9 mouse cellular contexts compared by ENCODE assay signal in the genomic region with DNA sequence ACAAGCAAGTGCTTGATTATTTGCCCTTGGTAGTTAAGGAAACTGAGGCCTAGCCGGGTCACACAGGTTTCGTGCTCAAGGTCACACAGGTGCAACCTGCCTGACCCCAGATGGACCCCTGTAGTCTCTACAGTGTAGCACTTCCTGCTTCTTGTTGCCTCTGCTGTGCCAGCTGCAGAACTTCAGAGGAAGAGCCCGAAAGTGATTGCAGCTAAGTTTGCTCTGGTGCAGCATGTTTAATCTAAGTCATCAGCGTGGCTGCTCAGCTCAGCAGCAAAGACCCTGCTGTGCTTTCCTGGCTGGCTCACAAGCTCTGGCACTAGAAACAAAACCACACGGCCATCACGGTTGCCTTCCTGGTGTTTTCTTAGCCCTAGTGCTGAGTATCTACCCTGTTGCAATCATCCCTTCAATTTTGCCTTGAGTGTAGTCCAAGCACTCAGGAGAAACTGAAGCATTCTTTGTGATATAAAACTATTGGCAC.
DNase-seq lines count a peak whose midpoint lies in the region; ATAC-seq and TF ChIP-seq lines count a peak whose summit lies in the region.
"Had no signal": no experiment of that assay in that cellular context is flagged by ENCODE, and none has a peak within 500 bp of the region (broad histone marks: within the 10 kb centered on the region; RNA-seq: fewer than 3 reads in every experiment).

No protein-coding gene starts in this region.

- WGBS in kidney, embryonic 16.5 days: 72% methylated on average over 6 of the region's 6 CpGs
- 18% methylated on average over 6 of the region's 6 CpGs for WGBS in lung, adult 2 months
- 58% methylated on average over 6 of the region's 6 CpGs for WGBS in forebrain, embryonic 11.5 days

- ATAC-seq in kidney, embryonic 16.5 days (ENCODE audit: low FRiP score, low TSS enrichment): no peak
- ATAC-seq in forebrain, embryonic 11.5 days (replicated peaks; ENCODE audit: low FRiP score): no peak

- H3K27ac ChIP-seq in kidney, embryonic 16.5 days (ENCODE audit: low read length): no peak overlapping the region
- H3K27ac ChIP-seq in forebrain, embryonic 11.5 days (ENCODE audit: low read depth, low read length): no peak overlapping the region
- H3K27ac ChIP-seq: left cerebral cortex, adult 2 months had no signal

- 0 out of 2 replicates have a peak overlapping the region, but pooled peaks have one; percentile 4 for H3K9ac ChIP-seq in kidney, embryonic 16.5 days (replicated peaks; ENCODE audit: low read length)
- no peak overlapping the region for H3K9ac ChIP-seq in forebrain, embryonic 11.5 days (ENCODE audit: low read length)

- H3K4me2 ChIP-seq in kidney, embryonic 16.5 days (replicated peaks; ENCODE audit: low read depth, low read length): no peak overlapping the region
- H3K4me2 ChIP-seq in forebrain, embryonic 11.5 days (ENCODE audit: low read depth, low read length, severe bottlenecking): no peak overlapping the region

- H3K4me1 ChIP-seq in kidney, embryonic 16.5 days (ENCODE audit: insufficient read depth, low read length): peaks cover 50% of the 10 kb centered on the region
- peaks cover 34% of the 10 kb centered on the region for H3K4me1 ChIP-seq in lung, adult 2 months (ENCODE audit: control insufficient read depth, insufficient read depth, low read length)
- H3K4me1 ChIP-seq in forebrain, embryonic 11.5 days (replicated peaks; ENCODE audit: control insufficient read depth, insufficient read depth, low read length): peaks cover 9% of the 10 kb centered on the region; the same call in 1 of the 2 replicates

- no peak for DNase-seq in kidney, adult 11 months
- DNase-seq in T-cell, adult 2 months (ENCODE audit: low spot score): peak; percentile 52
- no peak for DNase-seq in lung, adult 2 months
- peak; percentile 78 for DNase-seq in thymus, postnatal 25 days
- no peak for DNase-seq in forebrain, embryonic 11.5 days (ENCODE audit: low spot score)
- DNase-seq in left cerebral cortex, adult 11 months (ENCODE audit: low spot score): no peak
- DNase-seq: adrenal gland, postnatal 25 days had no signal

- H3K4me3 ChIP-seq in kidney, embryonic 16.5 days (ENCODE audit: low read length): no peak overlapping the region
- peak overlapping the region; percentile 14 for H3K4me3 ChIP-seq in lung, adult 2 months (replicated peaks; ENCODE audit: extremely low read depth, low read depth, low read length)
- no peak overlapping the region for H3K4me3 ChIP-seq in forebrain, embryonic 11.5 days (ENCODE audit: low read depth, low read length)
- H3K4me3 ChIP-seq: left cerebral cortex, adult 2 months had no signal

- no peaks in the 10 kb centered on the region; the same call in 1 of the 2 replicates for H3K9me3 ChIP-seq in kidney, embryonic 16.5 days (ENCODE audit: low read length)
- H3K9me3 ChIP-seq in forebrain, embryonic 11.5 days (ENCODE audit: control insufficient read depth, low read length): no peaks in the 10 kb centered on the region

- no peaks in the 10 kb centered on the region for H3K36me3 ChIP-seq in kidney, embryonic 16.5 days (ENCODE audit: insufficient read depth, low read length)
- H3K36me3 ChIP-seq in forebrain, embryonic 11.5 days (ENCODE audit: control insufficient read depth, insufficient read depth, low read length): no peaks in the 10 kb centered on the region

- no peak for TF ChIP-seq POLR2A in lung, adult 2 months (IDR thresholded peaks at IDR 0.05; ENCODE audit: borderline replicate concordance, extremely low read depth, low read depth, low read length)

- TF ChIP-seq CTCF in lung, adult 2 months (IDR thresholded peaks at IDR 0.05; ENCODE audit: insufficient read depth, low read length): no peak

- H3K27me3 ChIP-seq in kidney, embryonic 16.5 days (ENCODE audit: insufficient read depth, low read length): no peaks in the 10 kb centered on the region
- no peaks in the 10 kb centered on the region for H3K27me3 ChIP-seq in forebrain, embryonic 11.5 days (ENCODE audit: control insufficient read depth, insufficient read depth, low read length)

Comparison
In these comparisons a context has a peak if more than half of its experiments do, and no peak if none do; other contexts are left out.
1. DNase-seq: peak in T-cell, adult 2 months (single experiment) and thymus, postnatal 25 days (single experiment); none in kidney, adult 11 months (single experiment), lung, adult 2 months (single experiment), forebrain, embryonic 11.5 days (single experiment) and left cerebral cortex, adult 11 months (single experiment).